Mouse (Mus musculus): ENCODE measurements around the gene Eps8l2. TPM values are rescaled to one million over a fixed set of nuclear protein-coding genes. Genes with fewer than 3 reads are reported as not detected.
"Not testable (repeated sequence)": the region's sequence is repeated elsewhere in the genome, so short reads cannot be mapped to it uniquely, and the experiment has no call there.

The Eps8l2 gene
- total RNA-seq, 2 experiments from 2014 or later, result 2.4 to 2.5 TPM

DNA sequence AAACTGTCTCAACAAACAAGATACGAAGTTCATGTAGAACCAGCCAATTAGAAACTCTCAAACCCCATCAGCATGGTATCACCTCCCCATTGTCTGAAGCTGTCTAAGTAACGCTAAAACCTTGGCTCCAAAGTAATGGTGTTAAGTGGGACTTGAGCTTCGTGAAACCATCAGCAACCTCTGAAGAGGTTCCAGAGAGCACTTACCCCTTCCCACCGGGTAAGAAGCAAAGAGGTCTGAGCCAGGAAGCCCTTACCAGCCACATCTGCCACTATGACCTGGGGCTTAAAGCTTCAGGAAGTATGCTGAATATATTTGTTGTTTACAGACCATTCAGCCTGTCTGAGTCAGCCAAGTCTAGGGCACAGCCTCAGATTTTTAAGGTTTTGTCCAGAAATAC, 66.8 kb downstream of the Eps8l2 start:
- no peak for DNase-seq (ENCODE audit: low spot score in 2 of 2)

DNA sequence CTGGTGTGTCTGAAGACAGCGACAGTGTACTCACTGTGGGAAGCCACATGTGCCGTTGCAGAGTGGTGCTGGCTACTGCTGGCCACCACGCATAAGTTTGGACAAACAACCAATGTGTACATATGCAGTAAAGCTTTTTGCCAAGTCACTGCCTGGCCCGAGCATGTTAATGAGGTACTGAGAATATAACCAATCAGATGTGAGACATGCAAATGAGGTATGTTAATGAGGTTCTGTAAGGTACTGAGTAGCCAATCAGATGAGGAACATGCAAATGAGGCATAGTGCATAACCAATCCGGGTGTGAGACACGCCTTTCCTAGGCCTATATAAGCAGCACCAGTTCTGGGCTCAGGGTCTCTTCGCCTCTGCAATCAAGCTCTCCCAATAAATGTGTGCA, 69.0 kb downstream of the Eps8l2 start:
- not testable (repeated sequence) for DNase-seq (ENCODE audit: low spot score in 2 of 2)

DNA sequence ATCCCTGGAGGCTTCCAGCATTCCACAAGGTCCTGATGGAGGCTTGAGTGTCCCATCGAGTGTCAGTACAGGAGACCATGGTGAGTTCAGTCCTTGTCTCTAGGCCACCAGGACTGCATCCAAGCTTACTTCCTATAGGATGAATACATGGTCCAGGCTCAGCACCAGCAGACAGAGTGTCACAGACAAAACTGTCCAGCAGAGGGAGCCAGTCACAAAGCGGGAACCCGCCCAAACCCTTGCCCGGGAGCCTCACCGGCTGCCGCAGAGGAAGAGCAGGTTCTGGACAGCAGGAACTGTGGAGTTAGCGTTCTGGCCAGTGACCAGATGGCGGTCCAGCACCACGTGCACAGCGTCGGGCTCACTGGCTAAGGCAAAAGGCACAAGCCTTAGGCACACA, 70.2 kb downstream of the Eps8l2 start:
- DNase-seq (ENCODE audit: low spot score in 2 of 2), result peak; percentile 76 to 87

DNA sequence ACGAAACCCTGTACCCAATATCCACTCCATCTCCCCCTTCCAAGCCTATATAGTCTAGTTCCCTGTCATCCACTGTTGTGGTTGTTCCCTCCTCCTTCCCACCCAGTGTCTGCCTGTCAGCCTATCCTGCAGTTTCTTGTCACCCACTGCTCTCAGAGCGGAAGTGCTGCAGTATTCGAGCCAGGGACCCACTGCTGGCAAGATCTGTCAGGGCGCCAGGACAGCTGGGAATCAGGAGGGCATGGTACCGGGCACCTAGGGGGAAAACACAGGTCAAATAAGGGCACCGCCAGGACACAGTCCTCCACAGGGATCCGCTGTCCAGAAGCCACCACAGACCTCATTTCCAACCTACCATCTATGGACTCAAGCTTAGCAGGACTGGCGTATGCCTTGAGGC, 72.0 kb downstream of the Eps8l2 start:
- no peak for DNase-seq (ENCODE audit: low spot score in 2 of 2)

DNA sequence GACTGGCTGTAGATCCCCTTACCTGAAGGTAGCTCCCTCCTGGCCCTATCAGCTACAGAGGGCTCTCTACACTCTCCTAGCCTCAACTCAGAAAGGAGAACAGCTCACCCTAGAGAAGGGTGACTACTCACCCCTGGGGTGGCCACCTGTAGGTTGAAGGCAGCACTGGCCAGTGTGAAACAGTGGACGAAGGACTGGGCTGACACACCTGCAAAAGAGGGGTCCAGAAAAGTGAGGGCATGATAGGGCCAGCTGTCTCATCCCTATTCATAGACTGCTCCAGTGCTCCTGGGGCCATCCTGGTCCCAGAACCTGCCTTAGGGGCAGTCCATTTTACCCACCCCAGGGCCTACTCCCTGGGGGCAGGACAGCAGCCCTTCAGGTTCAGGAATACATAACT, 73.0 kb downstream of the Eps8l2 start:
- DNase-seq (ENCODE audit: low spot score in 2 of 2), result no peak

Other genes with a start within 250 kb of the Eps8l2 start
- gene Sigirr, start 238.3 kb upstream of the Eps8l2 start, total RNA-seq (2021), result 1 to 10 TPM; 2.9 to 3.7 TPM
- not detected for gene Ano9, start 221.1 kb upstream of the Eps8l2 start, total RNA-seq (2021)
- gene Ptdss2, start 216.5 kb upstream of the Eps8l2 start, total RNA-seq (2021), result 10 to 100 TPM; 22.6 to 29.0 TPM
- gene Rnh1, start 166.0 kb upstream of the Eps8l2 start, total RNA-seq (2021), result 10 to 100 TPM; 64.5 to 79.3 TPM
- 100 to 1,000 TPM; 166 to 193 TPM for gene Hras, start 144.9 kb upstream of the Eps8l2 start, total RNA-seq (2021)
- 1 to 10 TPM; 4.9 to 5.2 TPM for gene Lrrc56, start 144.7 kb upstream of the Eps8l2 start, total RNA-seq (2021)
- gene Lmntd2, start 124.8 kb upstream of the Eps8l2 start, total RNA-seq (2021), result not detected
- 10 to 100 TPM in 1 of 2 experiments, 1 to 10 TPM in 1; 9.8 to 14.2 TPM for gene Rassf7, start 123.0 kb upstream of the Eps8l2 start, total RNA-seq (2021)
- gene Phrf1, start 110.1 kb upstream of the Eps8l2 start, total RNA-seq (2021), result 10 to 100 TPM; 48.4 to 63.3 TPM
- 1 to 10 TPM; 1.4 TPM for gene Irf7, start 72.4 kb upstream of the Eps8l2 start, total RNA-seq (2021)
- 1 to 10 TPM; 1.3 to 1.5 TPM for gene Cdhr5, start 62.1 kb upstream of the Eps8l2 start, total RNA-seq (2021)
- 1 to 10 TPM; 3.4 to 3.5 TPM for gene Sct, start 59.7 kb upstream of the Eps8l2 start, total RNA-seq (2021)
- gene Drd4, start 46.9 kb upstream of the Eps8l2 start, total RNA-seq (2021), result under 1 TPM; 0.16 to 0.25 TPM
- 10 to 100 TPM; 44.6 to 50.4 TPM for gene Deaf1, start 11.2 kb upstream of the Eps8l2 start, total RNA-seq (2021)
- gene Tmem80, start 11.1 kb upstream of the Eps8l2 start, total RNA-seq (2021), result 10 to 100 TPM; 14.2 to 14.6 TPM
- gene Taldo1, start 53.3 kb downstream of the Eps8l2 start, total RNA-seq (2021), result 100 to 1,000 TPM; 120 to 128 TPM
- gene Gatd1, start 75.3 kb downstream of the Eps8l2 start, total RNA-seq (2021), result 10 to 100 TPM; 18.3 to 19.5 TPM
- gene Cend1, start 90.6 kb downstream of the Eps8l2 start, total RNA-seq (2021), result under 1 TPM; 0.34 to 0.49 TPM
- 10 to 100 TPM; 16.4 to 25.2 TPM for gene Slc25a22, start 99.0 kb downstream of the Eps8l2 start, total RNA-seq (2021)
- 1 to 10 TPM; 4.0 to 4.5 TPM for gene Pidd1, start 105.1 kb downstream of the Eps8l2 start, total RNA-seq (2021)
- gene Rplp2, start 108.5 kb downstream of the Eps8l2 start, total RNA-seq (2021), result 1,000 to 10,000 TPM; 1,111 to 1,331 TPM
- 100 to 1,000 TPM in 1 of 2 experiments, 10 to 100 TPM in 1; 98.6 to 133 TPM for gene Pnpla2, start 116.3 kb downstream of the Eps8l2 start, total RNA-seq (2021)
- gene Cracr2b, start 122.2 kb downstream of the Eps8l2 start, total RNA-seq (2021), result 1 to 10 TPM; 8.9 to 9.3 TPM
- gene Cd151, start 128.5 kb downstream of the Eps8l2 start, total RNA-seq (2021), result 10 to 100 TPM; 87.2 to 88.8 TPM
- gene Polr2l, start 136.3 kb downstream of the Eps8l2 start, total RNA-seq (2021), result 10 to 100 TPM; 35.3 to 35.9 TPM
- gene Tspan4, start 136.4 kb downstream of the Eps8l2 start, total RNA-seq (2021), result 10 to 100 TPM; 19.6 to 19.7 TPM
- 10 to 100 TPM; 23.0 to 34.4 TPM for gene Chid1, start 201.0 kb downstream of the Eps8l2 start, total RNA-seq (2021)
- 10 to 100 TPM; 63.4 to 65.5 TPM for gene Ap2a2, start 223.3 kb downstream of the Eps8l2 start, total RNA-seq (2021)